Mouse (Mus musculus) activated CD4-positive, CD25-positive, alpha-beta regulatory T cell, adult 4 months (primary cell): ENCODE data around the gene Tex19.2. TPM values are rescaled to one million over a fixed set of nuclear protein-coding genes. Genes with fewer than 3 reads are reported as not detected.

ENCODE experiments used
- ATAC-seq: one replicate; pipeline ENCODE4 v1.8.0; 2017
- polyA plus RNA-seq, 2 experiments: library from polyadenylated mRNA; unstranded; fragments of 100-300 nt; shearing (Covaris generic); gene quantifications; one replicate each; pipeline ENCODE4 v1.2.1; 2017

The Tex19.2 gene
- polyA plus RNA-seq = not detected

GRCm38 (mm10) chr11:121118577-121118976, at the start of gene Tex19.2:
Gene Tex19.2 (minus strand): TSS chr11:121118677.
- ATAC-seq = no peak

- ATAC-seq = no peak
Observed at GRCm38 (mm10) chr11:121163751-121164150, 45.3 kb upstream of the Tex19.2 start.

GRCm38 (mm10) chr11:121160636-121161346, 42.3 kb upstream of the Tex19.2 start:
- no peak for ATAC-seq

GRCm38 (mm10) chr11:121159971-121160370, 41.5 kb upstream of the Tex19.2 start, which contains the start of gene Uts2r:
Gene Uts2r (plus strand): TSS chr11:121160271.
- ATAC-seq = no peak

GRCm38 (mm10) chr11:121156411-121156891, 38.0 kb upstream of the Tex19.2 start:
- no peak for ATAC-seq

GRCm38 (mm10) chr11:121154203-121154602, 35.7 kb upstream of the Tex19.2 start:
- no peak for ATAC-seq

GRCm38 (mm10) chr11:121148193-121148592, 29.7 kb upstream of the Tex19.2 start:
- ATAC-seq = no peak

- ATAC-seq = no peak
Observed at GRCm38 (mm10) chr11:121145865-121146264, 27.4 kb upstream of the Tex19.2 start, which contains the start of gene Tex19.1. Gene Tex19.1 (plus strand): TSS chr11:121146143.

- ATAC-seq = no peak
Observed at GRCm38 (mm10) chr11:121143325-121144015, 25.0 kb upstream of the Tex19.2 start.

GRCm38 (mm10) chr11:121138732-121139131, 20.3 kb upstream of the Tex19.2 start:
- no peak for ATAC-seq

GRCm38 (mm10) chr11:121137682-121138081, 19.2 kb upstream of the Tex19.2 start:
- no peak for ATAC-seq

- no peak for ATAC-seq
Observed at GRCm38 (mm10) chr11:121134600-121134999, 16.1 kb upstream of the Tex19.2 start.

GRCm38 (mm10) chr11:121129616-121130015, 11.1 kb upstream of the Tex19.2 start:
- ATAC-seq = no peak

GRCm38 (mm10) chr11:121127441-121127840, 9.0 kb upstream of the Tex19.2 start:
- ATAC-seq = no peak

GRCm38 (mm10) chr11:121126395-121126794, 7.9 kb upstream of the Tex19.2 start:
- no peak for ATAC-seq

- ATAC-seq = no peak
Observed at GRCm38 (mm10) chr11:121125522-121126172, 7.2 kb upstream of the Tex19.2 start.

- no peak for ATAC-seq
Observed at GRCm38 (mm10) chr11:121123438-121123837, 5.0 kb upstream of the Tex19.2 start.

- ATAC-seq = no peak
Observed at GRCm38 (mm10) chr11:121122024-121122670, 3.7 kb upstream of the Tex19.2 start.

- ATAC-seq = no peak
Observed at GRCm38 (mm10) chr11:121121151-121121550, 2.7 kb upstream of the Tex19.2 start.

GRCm38 (mm10) chr11:121118106-121118505, 371 bp downstream of the Tex19.2 start:
- no peak for ATAC-seq

GRCm38 (mm10) chr11:121112091-121112775, 6.2 kb downstream of the Tex19.2 start:
- no peak for ATAC-seq

- ATAC-seq = no peak
Observed at GRCm38 (mm10) chr11:121111601-121112000, 6.9 kb downstream of the Tex19.2 start.
